Mouse (Mus musculus): ENCODE results near the gene Gjc1. TPM values are rescaled to one million over a fixed set of nuclear protein-coding genes. Genes with fewer than 3 reads are reported as not detected.

Gene Gjc1
- 20.8 TPM for polyA plus RNA-seq (2014; fragmentation: Illumina TruSeq; extraction: RNeasy Lipid Tissue Mini Kit (QIAGEN cat#74804))

DNA sequence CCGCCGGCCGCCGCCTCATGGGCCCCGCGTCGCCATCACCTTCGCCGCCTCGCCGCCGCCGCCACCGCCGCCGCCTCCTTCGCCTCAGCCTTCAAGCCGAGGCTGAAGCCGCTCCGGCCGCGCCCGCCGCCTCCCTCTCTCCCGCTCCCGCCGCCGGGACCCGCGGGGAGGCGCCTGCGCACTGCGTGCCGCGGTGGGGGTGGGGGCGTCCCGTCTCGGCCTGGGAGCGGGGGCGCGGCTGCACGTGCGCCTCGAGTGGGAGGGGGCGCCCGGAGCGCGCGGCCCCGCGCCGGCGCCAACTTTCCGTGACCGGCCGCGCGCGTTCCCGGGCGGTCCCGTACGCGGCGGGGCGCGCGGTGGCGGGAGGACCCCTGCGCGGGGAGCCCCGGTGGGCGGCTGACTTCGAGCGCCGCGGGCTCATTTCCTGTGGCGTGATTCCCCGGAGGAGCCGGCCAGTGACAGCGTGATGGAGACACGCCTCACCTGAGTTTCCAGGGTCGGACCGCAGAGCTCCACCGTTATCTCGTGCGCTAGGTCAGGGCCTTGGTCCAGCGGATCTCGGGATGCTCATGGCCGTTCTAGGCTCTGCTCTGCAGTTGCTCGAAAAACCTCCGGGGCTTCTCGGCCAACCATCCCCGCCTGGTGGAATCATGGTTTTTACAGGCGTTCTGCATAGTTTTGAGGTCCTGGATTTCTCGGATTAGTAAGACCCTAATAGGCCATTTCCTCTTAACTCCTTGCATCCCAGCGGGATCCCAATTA, at the start of gene Gjc1:
Gene Gjc1 (minus strand): TSS at position 680 of the 762 bp plus-strand sequence.

GRCm38 (mm10) chr11:102835549-102835948, 16.0 kb upstream of the Gjc1 start, which contains the start of gene Higd1b:
Gene Higd1b, plus strand, starts transcription at chr11:102835849.

GRCm38 (mm10) chr11:102761309-102762210, 57.9 kb downstream of the Gjc1 start, which contains the start of gene Adam11:
Gene Adam11, plus strand, starts transcription at chr11:102761439.

Other genes starting within 250 kb of the Gjc1 start
- 3.2 TPM for gene Gm11627, start 240.2 kb downstream of the Gjc1 start, polyA plus RNA-seq (2014; fragmentation: Illumina TruSeq; extraction: RNeasy Lipid Tissue Mini Kit (QIAGEN cat#74804))
- gene Fzd2, start 215.3 kb downstream of the Gjc1 start, polyA plus RNA-seq (2014; fragmentation: Illumina TruSeq; extraction: RNeasy Lipid Tissue Mini Kit (QIAGEN cat#74804)) = 7.6 TPM
- not detected for gene Meioc, start 156.0 kb downstream of the Gjc1 start, polyA plus RNA-seq (2014; fragmentation: Illumina TruSeq; extraction: RNeasy Lipid Tissue Mini Kit (QIAGEN cat#74804))
- 58.4 TPM for gene Ccdc43, start 121.9 kb downstream of the Gjc1 start, polyA plus RNA-seq (2014; fragmentation: Illumina TruSeq; extraction: RNeasy Lipid Tissue Mini Kit (QIAGEN cat#74804))
- gene Adam11, start 58.3 kb downstream of the Gjc1 start, polyA plus RNA-seq (2014; fragmentation: Illumina TruSeq; extraction: RNeasy Lipid Tissue Mini Kit (QIAGEN cat#74804)) = not detected
- gene Higd1b, start 16.1 kb upstream of the Gjc1 start, polyA plus RNA-seq (2014; fragmentation: Illumina TruSeq; extraction: RNeasy Lipid Tissue Mini Kit (QIAGEN cat#74804)) = not detected
- gene Eftud2, start 61.3 kb upstream of the Gjc1 start, polyA plus RNA-seq (2014; fragmentation: Illumina TruSeq; extraction: RNeasy Lipid Tissue Mini Kit (QIAGEN cat#74804)) = 43.2 TPM
- gene Ccdc103, start 61.5 kb upstream of the Gjc1 start, polyA plus RNA-seq (2014; fragmentation: Illumina TruSeq; extraction: RNeasy Lipid Tissue Mini Kit (QIAGEN cat#74804)) = 1.8 TPM
- not detected for gene Fam187a, start 65.5 kb upstream of the Gjc1 start, polyA plus RNA-seq (2014; fragmentation: Illumina TruSeq; extraction: RNeasy Lipid Tissue Mini Kit (QIAGEN cat#74804))
- gene Gfap, start 81.2 kb upstream of the Gjc1 start, polyA plus RNA-seq (2014; fragmentation: Illumina TruSeq; extraction: RNeasy Lipid Tissue Mini Kit (QIAGEN cat#74804)) = not detected
- 0.77 TPM for gene Kif18b, start 105.4 kb upstream of the Gjc1 start, polyA plus RNA-seq (2014; fragmentation: Illumina TruSeq; extraction: RNeasy Lipid Tissue Mini Kit (QIAGEN cat#74804))
- not detected for gene C1ql1, start 127.0 kb upstream of the Gjc1 start, polyA plus RNA-seq (2014; fragmentation: Illumina TruSeq; extraction: RNeasy Lipid Tissue Mini Kit (QIAGEN cat#74804))
- 10.2 TPM for gene Nmt1, start 208.5 kb upstream of the Gjc1 start, polyA plus RNA-seq (2014; fragmentation: Illumina TruSeq; extraction: RNeasy Lipid Tissue Mini Kit (QIAGEN cat#74804))
- gene Dcakd, start 208.6 kb upstream of the Gjc1 start, polyA plus RNA-seq (2014; fragmentation: Illumina TruSeq; extraction: RNeasy Lipid Tissue Mini Kit (QIAGEN cat#74804)) = 10.7 TPM

All from ovary, adult 10 weeks (tissue).